In the genomic region with DNA sequence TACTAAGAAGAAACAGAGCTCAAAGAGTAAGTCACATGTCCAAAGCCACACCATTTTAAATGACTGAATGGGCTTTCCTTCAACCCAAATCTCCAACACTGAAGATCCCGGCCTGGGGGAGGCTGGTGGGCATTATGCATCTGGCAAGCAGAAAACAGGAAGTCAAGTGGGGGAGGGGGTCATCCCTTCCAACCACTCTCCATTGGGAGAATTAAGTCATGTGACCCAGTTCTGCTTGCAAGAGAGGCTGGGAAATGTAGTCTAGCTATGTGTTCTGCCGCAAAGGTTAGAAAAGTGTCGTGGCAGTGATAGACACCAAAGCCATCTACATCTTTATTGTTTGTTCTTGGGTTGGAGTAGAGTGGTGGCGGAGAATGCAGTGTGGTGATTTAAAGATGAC, we compare ENCODE assay signal across 14 mouse cellular contexts.
A peak's percentile ranks its signal among the peaks of the same experiment; 100 is the strongest.
DNase-seq lines count a peak whose midpoint lies in the region; ATAC-seq lines count a peak whose summit lies in the region.
"Had no signal": no experiment of that assay in that cellular context is flagged by ENCODE, and none has a peak within 500 bp of the region (broad histone marks: within the 10 kb centered on the region; RNA-seq: fewer than 3 reads in every experiment).

No protein-coding gene starts in this region.

- peaks cover under 1% of the 10 kb centered on the region for H3K4me1 ChIP-seq in neural tube, embryonic 12.5 days
- no peaks in the 10 kb centered on the region for H3K4me1 ChIP-seq in hindbrain, embryonic 11.5 days (replicated peaks; ENCODE audit: control insufficient read depth, insufficient read depth, low read length)
- no peaks in the 10 kb centered on the region for H3K4me1 ChIP-seq in midbrain, embryonic 14.5 days (ENCODE audit: control insufficient read depth, insufficient read depth, low read length)
- no peaks in the 10 kb centered on the region for H3K4me1 ChIP-seq in kidney, embryonic 14.5 days (ENCODE audit: control insufficient read depth, insufficient read depth, low read length)
- H3K4me1 ChIP-seq: heart, embryonic 10.5 days; kidney, embryonic 15.5 days had no signal

- 55% methylated on average over 4 of the region's 4 CpGs for WGBS in neural tube, embryonic 12.5 days
- WGBS in hindbrain, embryonic 11.5 days = 66% methylated on average over 4 of the region's 4 CpGs
- WGBS in midbrain, embryonic 14.5 days = 50% methylated on average over 4 of the region's 4 CpGs
- WGBS in kidney, embryonic 14.5 days = 49% methylated on average over 4 of the region's 4 CpGs

- H3K4me3 ChIP-seq in neural tube, embryonic 12.5 days = no peak overlapping the region
- no peak overlapping the region for H3K4me3 ChIP-seq in hindbrain, embryonic 11.5 days (ENCODE audit: low read depth, low read length)
- no peak overlapping the region for H3K4me3 ChIP-seq in midbrain, embryonic 14.5 days (replicated peaks; ENCODE audit: low read depth, low read length)
- H3K4me3 ChIP-seq in kidney, embryonic 14.5 days (ENCODE audit: low read length) = no peak overlapping the region
- H3K4me3 ChIP-seq: heart, embryonic 10.5 days; kidney, embryonic 15.5 days; layer of hippocampus, adult 2 months had no signal

- H3K9ac ChIP-seq in neural tube, embryonic 12.5 days = no peak overlapping the region
- H3K9ac ChIP-seq in hindbrain, embryonic 11.5 days (ENCODE audit: low read depth, low read length) = no peak overlapping the region
- H3K9ac ChIP-seq in midbrain, embryonic 14.5 days (replicated peaks; ENCODE audit: low read length) = no peak overlapping the region
- H3K9ac ChIP-seq in kidney, embryonic 14.5 days (ENCODE audit: low read depth, low read length) = no peak overlapping the region
- H3K9ac ChIP-seq: kidney, embryonic 15.5 days; liver, embryonic 14.5 days had no signal

- peaks cover 7% of the 10 kb centered on the region; the same call in 1 of the 2 replicates for H3K9me3 ChIP-seq in neural tube, embryonic 12.5 days
- no peaks in the 10 kb centered on the region for H3K9me3 ChIP-seq in hindbrain, embryonic 11.5 days (ENCODE audit: control insufficient read depth, low read length)
- H3K9me3 ChIP-seq in midbrain, embryonic 14.5 days (ENCODE audit: control insufficient read depth, low read length) = no peaks in the 10 kb centered on the region
- H3K9me3 ChIP-seq in kidney, embryonic 14.5 days (ENCODE audit: control insufficient read depth, low read length) = no peaks in the 10 kb centered on the region
- H3K9me3 ChIP-seq: heart, embryonic 10.5 days; kidney, embryonic 15.5 days had no signal

- no peak overlapping the region for H3K4me2 ChIP-seq in neural tube, embryonic 12.5 days (replicated peaks)
- no peak overlapping the region for H3K4me2 ChIP-seq in hindbrain, embryonic 11.5 days (replicated peaks; ENCODE audit: low read depth, low read length)
- no peak overlapping the region for H3K4me2 ChIP-seq in midbrain, embryonic 14.5 days (ENCODE audit: low read length)
- H3K4me2 ChIP-seq in kidney, embryonic 14.5 days (replicated peaks; ENCODE audit: low read depth, low read length) = no peak overlapping the region
- H3K4me2 ChIP-seq: kidney, embryonic 15.5 days had no signal

- DNase-seq in neural tube, embryonic 10.5 days (ENCODE audit: extremely low spot score, low spot score) = no peak
- DNase-seq in hindbrain, embryonic 11.5 days (ENCODE audit: low spot score) = peak; percentile 36
- DNase-seq in midbrain, embryonic 14.5 days = peak; percentile 70
- no peak for DNase-seq in right cerebral cortex, postnatal 14 days
- DNase-seq in lung, postnatal 10 days = no peak
- DNase-seq: adrenal gland, postnatal 10 days; cerebellum, adult 11 months; heart, postnatal 36 days had no signal

- H3K27me3 ChIP-seq in neural tube, embryonic 12.5 days (replicated peaks) = no peaks in the 10 kb centered on the region
- no peaks in the 10 kb centered on the region for H3K27me3 ChIP-seq in hindbrain, embryonic 11.5 days (ENCODE audit: control insufficient read depth, insufficient read depth, low read length)
- no peaks in the 10 kb centered on the region for H3K27me3 ChIP-seq in midbrain, embryonic 14.5 days (ENCODE audit: control insufficient read depth, insufficient read depth, low read length)
- H3K27me3 ChIP-seq in kidney, embryonic 14.5 days (ENCODE audit: control insufficient read depth, insufficient read depth, low read length) = no peaks in the 10 kb centered on the region
- H3K27me3 ChIP-seq: kidney, embryonic 15.5 days had no signal

- no peak overlapping the region for H3K27ac ChIP-seq in neural tube, embryonic 12.5 days
- H3K27ac ChIP-seq in hindbrain, embryonic 11.5 days (ENCODE audit: low read depth, low read length) = no peak overlapping the region
- H3K27ac ChIP-seq in midbrain, embryonic 14.5 days (replicated peaks; ENCODE audit: low read depth, low read length) = no peak overlapping the region
- H3K27ac ChIP-seq in kidney, embryonic 14.5 days (ENCODE audit: low read depth, low read length) = no peak overlapping the region
- H3K27ac ChIP-seq: heart, embryonic 10.5 days; kidney, embryonic 15.5 days; layer of hippocampus, adult 2 months; liver, embryonic 14.5 days had no signal

- peak; percentile 54; the same call in 1 of the 2 replicates for ATAC-seq in neural tube, embryonic 12.5 days (ENCODE audit: low FRiP score, low read depth)
- ATAC-seq in hindbrain, embryonic 11.5 days (ENCODE audit: low FRiP score) = peak; percentile 43
- 0 out of 2 replicates have a peak, but pooled peaks have one; percentile 6 for ATAC-seq in midbrain, embryonic 14.5 days (ENCODE audit: low FRiP score, low TSS enrichment)
- ATAC-seq in kidney, embryonic 14.5 days (ENCODE audit: low FRiP score, low TSS enrichment) = no peak

- no peaks in the 10 kb centered on the region for H3K36me3 ChIP-seq in neural tube, embryonic 12.5 days
- H3K36me3 ChIP-seq in hindbrain, embryonic 11.5 days (ENCODE audit: control insufficient read depth, insufficient read depth, low read length) = no peaks in the 10 kb centered on the region
- no peaks in the 10 kb centered on the region for H3K36me3 ChIP-seq in midbrain, embryonic 14.5 days (ENCODE audit: control insufficient read depth, insufficient read depth, low read length)
- H3K36me3 ChIP-seq in kidney, embryonic 14.5 days (ENCODE audit: control insufficient read depth, insufficient read depth, low read length) = no peaks in the 10 kb centered on the region
- H3K36me3 ChIP-seq: heart, embryonic 10.5 days; kidney, embryonic 15.5 days had no signal

Comparison
In these comparisons a context has a peak if more than half of its experiments do, and no peak if none do; other contexts are left out.
1. DNase-seq: peak in hindbrain, embryonic 11.5 days (single experiment) and midbrain, embryonic 14.5 days (single experiment); none in neural tube, embryonic 10.5 days (single experiment), right cerebral cortex, postnatal 14 days (single experiment) and lung, postnatal 10 days (single experiment).